Mouse (Mus musculus) urinary bladder, adult 2 months (tissue): ENCODE data around the gene Serpinb7. TPM values are rescaled to one million over a fixed set of nuclear protein-coding genes. Genes with fewer than 3 reads are reported as not detected.

Experiments used
- DNase-seq: peaks from one replicate; pipeline ENCODE4 v3.0.0; 2022; ENCODE audit warnings: low spot score
- polyA plus RNA-seq: library from polyadenylated mRNA; depleted of rRNA; stranded (reverse); fragments of >200 nt; gene quantifications from 2 replicates; pipeline ENCODE4 v1.2.3, GENCODE M21; 2012; rRNA removed

The Serpinb7 gene
- polyA plus RNA-seq, 1 experiment, result not detected

DNA sequence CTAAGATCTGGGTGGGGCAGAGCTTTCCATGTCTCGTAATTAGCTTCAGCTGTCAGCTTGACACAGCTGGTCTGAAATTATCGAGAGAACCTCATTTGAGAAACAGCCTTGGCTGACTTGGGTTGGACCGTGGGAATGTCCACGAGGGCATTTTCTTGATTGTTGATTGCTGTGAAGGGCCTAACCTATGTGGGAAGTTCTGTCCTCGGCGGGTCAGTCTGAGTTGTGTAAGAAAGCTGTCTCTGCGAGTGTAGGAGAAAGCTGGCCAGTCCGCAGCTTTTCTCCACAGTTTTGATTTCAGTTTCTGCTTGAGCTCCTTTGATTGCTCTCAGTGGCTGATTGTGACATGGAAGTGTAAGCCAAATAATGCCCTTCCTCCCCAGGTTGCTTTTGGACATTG is 90.1 kb downstream of the Serpinb7 start:
- DNase-seq, result no peak

DNA sequence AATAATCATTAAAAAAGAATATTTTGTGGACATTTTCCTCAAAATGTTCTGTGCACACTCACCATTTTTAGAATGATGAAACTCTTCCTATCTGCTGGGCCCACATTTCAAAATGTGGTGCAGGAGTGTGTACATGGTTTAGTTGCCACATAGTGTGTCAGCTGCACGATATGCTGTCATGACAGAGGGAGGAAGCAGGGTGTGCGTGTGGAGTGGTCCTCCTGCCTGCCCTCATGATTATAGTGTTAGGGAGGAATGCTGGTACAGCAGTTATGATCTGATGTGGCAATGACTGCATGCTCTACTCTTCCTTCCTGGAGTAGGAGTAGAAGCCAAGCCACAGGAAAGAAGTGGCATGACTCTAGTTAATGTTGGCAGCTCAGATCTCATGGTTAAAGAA is 97.3 kb downstream of the Serpinb7 start:
- DNase-seq, result no peak

DNA sequence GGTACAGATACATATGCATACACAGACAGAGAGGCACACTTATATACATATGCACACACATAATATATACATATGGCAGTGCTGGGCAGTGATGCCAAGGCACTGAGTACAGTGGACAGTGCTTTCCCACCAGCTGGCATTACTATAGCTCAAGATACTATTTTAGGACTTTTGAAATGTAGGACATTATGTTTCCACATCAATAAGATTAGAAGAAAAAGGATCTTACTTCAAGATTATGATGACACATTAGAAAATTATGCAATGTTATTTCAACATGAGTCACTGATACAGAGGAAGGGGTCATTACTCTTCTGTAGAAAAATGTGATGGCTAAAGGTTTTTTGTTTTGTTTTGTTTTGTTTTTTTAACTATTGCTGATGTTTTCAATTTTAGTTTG is 102.6 kb downstream of the Serpinb7 start:
- DNase-seq, result no peak

Other genes with a start within 250 kb of the Serpinb7 start
- gene Serpinb3b, start 121.3 kb upstream of the Serpinb7 start, polyA plus RNA-seq, result not detected in 2 replicates
- not detected in 2 replicates for gene Serpinb3c, start 121.3 kb upstream of the Serpinb7 start, polyA plus RNA-seq
- 0.10 TPM in 1 of 2 replicates, not detected in the other for gene Serpinb11, start 38.5 kb upstream of the Serpinb7 start, polyA plus RNA-seq
- 0.19 and 0.22 TPM in 2 replicates for gene Serpinb2, start 111.8 kb downstream of the Serpinb7 start, polyA plus RNA-seq
- 12.1 and 13.4 TPM in 2 replicates for gene Serpinb8, start 190.4 kb downstream of the Serpinb7 start, polyA plus RNA-seq